Mouse (Mus musculus) colon, adult 2 months (tissue): ENCODE results near the gene Klf15. TPM values are rescaled to one million over a fixed set of nuclear protein-coding genes. Genes with fewer than 3 reads are reported as not detected.

Experiments
- polyA plus RNA-seq: library from polyadenylated mRNA; depleted of rRNA; stranded (reverse); fragments of >200 nt; gene quantifications from 2 replicates; pipeline ENCODE4 v1.2.3, GENCODE M21; 2012; rRNA removed

Klf15 gene
- 9.0 and 9.3 TPM in 2 replicates for polyA plus RNA-seq

GRCm38 (mm10) chr6:90462181-90462706, at the start of gene Klf15:
Gene Klf15 (plus strand): TSS chr6:90462576.

GRCm38 (mm10) chr6:90428380-90428974, 33.9 kb upstream of the Klf15 start, which contains the start of gene Cfap100:
Gene Cfap100 (minus strand): TSS chr6:90428797.

GRCm38 (mm10) chr6:90486176-90486921, 24.0 kb downstream of the Klf15 start, which contains the start of gene Aldh1l1:
Gene Aldh1l1 (plus strand): TSS chr6:90486427.

Other genes with a start within 250 kb of the Klf15 start
- gene Vmn1r53, start 238.1 kb upstream of the Klf15 start, polyA plus RNA-seq, result 0.10 TPM in 1 of 2 replicates, not detected in the other
- gene Vmn1r54, start 216.3 kb upstream of the Klf15 start, polyA plus RNA-seq, result not detected in 2 replicates
- gene BC048671, start 161.4 kb upstream of the Klf15 start, polyA plus RNA-seq, result not detected in 2 replicates
- 0.57 and 1.4 TPM in 2 replicates for gene Chst13, start 137.4 kb upstream of the Klf15 start, polyA plus RNA-seq
- gene Uroc1, start 129.3 kb upstream of the Klf15 start, polyA plus RNA-seq, result not detected in 2 replicates
- 29.1 and 35.4 TPM in 2 replicates for gene Zxdc, start 93.1 kb upstream of the Klf15 start, polyA plus RNA-seq
- gene Cfap100, start 33.8 kb upstream of the Klf15 start, polyA plus RNA-seq, result 0.12 and 0.31 TPM in 2 replicates
- 51.0 and 52.5 TPM in 2 replicates for gene Aldh1l1, start 23.9 kb downstream of the Klf15 start, polyA plus RNA-seq
- gene Slc41a3, start 142.1 kb downstream of the Klf15 start, polyA plus RNA-seq, result 5.1 and 5.8 TPM in 2 replicates